Mouse (Mus musculus): ENCODE measurements around the gene Asb2.

DNA sequence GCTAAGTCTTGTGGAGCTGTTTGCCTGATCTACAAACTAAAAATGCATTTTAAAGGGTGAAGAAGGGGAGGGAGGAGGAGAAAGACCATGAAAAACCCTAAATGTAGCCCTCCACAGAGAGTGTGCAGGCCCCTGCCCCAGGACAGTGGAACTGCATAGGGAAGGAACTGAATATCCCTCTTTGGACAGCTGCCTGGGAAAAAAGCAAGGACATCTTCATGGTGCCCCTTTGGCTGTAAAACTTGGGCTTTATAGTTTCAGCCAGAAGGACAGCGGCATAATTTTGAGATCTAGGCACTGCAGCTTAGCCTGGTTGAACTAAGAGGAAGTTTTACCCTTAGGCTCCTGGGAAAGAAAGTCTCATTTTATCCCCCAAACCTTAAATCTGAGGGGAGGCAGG is 52.8 kb downstream of the Asb2 start:
- TF ChIP-seq ZC3H11A (IDR thresholded peaks at IDR 0.05; ENCODE audit: low read depth, low read length) (no peak), USF1 (IDR thresholded peaks at IDR 0.05; ENCODE audit: low read depth, low read length) (no peak), CHD1 (IDR thresholded peaks at IDR 0.05; ENCODE audit: low read depth, low read length) (no peak), MYC (IDR thresholded peaks at IDR 0.05; ENCODE audit: low read depth, low read length) (no peak)
